Mouse (Mus musculus) C2C12 (cell line): Measurements from ENCODE around the gene Med16.

Experiments
- CEBPB ChIP-seq: IDR thresholded peaks from one replicate; pipeline ENCODE4 v1.6.1; 2011; ENCODE audit warnings: low read depth, mild to moderate bottlenecking, control low read depth, moderate library complexity
- CTCF ChIP-seq: IDR thresholded peaks from one replicate; pipeline ENCODE4 v1.5.1; 2011; ENCODE audit not compliant: control insufficient read depth, insufficient read depth, insufficient read length
- FOSL1 ChIP-seq: IDR thresholded peaks from one replicate; pipeline ENCODE4 v1.8.0; 2011; ENCODE audit warnings: mild to moderate bottlenecking, low read length; ENCODE audit not compliant: poor library complexity, insufficient read depth, severe bottlenecking
- MYOD1 ChIP-seq: IDR thresholded peaks from one replicate; pipeline ENCODE4 v1.6.1; 2011; ENCODE audit warnings: low read depth; ENCODE audit not compliant: control insufficient read depth, insufficient read length
- USF1 ChIP-seq: IDR thresholded peaks from one replicate; pipeline ENCODE4 v1.6.1; 2011; ENCODE audit warnings: low read depth, mild to moderate bottlenecking, control low read depth, moderate library complexity

- TF ChIP-seq CTCF (no peak), MYOD1 (no peak), FOSL1 (no peak), CEBPB (no peak), USF1 (no peak)
These were observed 9.7 kb upstream of the Med16 start for GRCm38 (mm10) chr10:79918231-79919078.
